Mouse (Mus musculus): ENCODE measurements at regions not wholly inside any gene's neighbourhood (a gene's known extent, or its start where the extent isn't known, plus 50 kb on each side); places are given as distances from the start of the nearest gene placed in this dataset.

GRCm38 (mm10) chr8:64438489-64438888 is 232.4 kb upstream of the Tll1 start:
- H3K9me3 ChIP-seq (replicated peaks; ENCODE audit: control insufficient read depth, low read length): no peaks in the 10 kb centered on the region
- no peaks in the 10 kb centered on the region for H3K4me1 ChIP-seq (ENCODE audit: control insufficient read depth, insufficient read depth, low read length)
- no peak overlapping the region for H3K9ac ChIP-seq (ENCODE audit: low read depth, low read length)
- no peaks in the 10 kb centered on the region for H3K27me3 ChIP-seq (ENCODE audit: control insufficient read depth, insufficient read depth, low read length)
- H3K4me2 ChIP-seq: no peak overlapping the region
- H3K27ac ChIP-seq (ENCODE audit: low read depth, low read length): no peak overlapping the region
- ATAC-seq (replicated peaks; ENCODE audit: insufficient number of reproducible peaks, low FRiP score, low TSS enrichment): no peak
- H3K36me3 ChIP-seq (ENCODE audit: control insufficient read depth, insufficient read depth, low read length): no peaks in the 10 kb centered on the region
- no peak overlapping the region for H3K4me3 ChIP-seq (ENCODE audit: low read depth, low read length)
- 80% methylated on average over 5 of the region's 5 CpGs for WGBS (ENCODE audit: insufficient replicate concordance)

GRCm38 (mm10) chr8:64434648-64435047 is 228.6 kb upstream of the Tll1 start:
- 78% methylated on average over 7 of the region's 7 CpGs for WGBS (ENCODE audit: insufficient replicate concordance)
- Histone ChIP-seq H3K4me1 (ENCODE audit: control insufficient read depth, insufficient read depth, low read length) (no peaks in the 10 kb centered on the region), H3K27ac (ENCODE audit: low read depth, low read length) (no peak overlapping the region)

GRCm38 (mm10) chr8:64422850-64423214 is 216.8 kb upstream of the Tll1 start:
- 56% methylated on average over 4 of the region's 4 CpGs for WGBS (ENCODE audit: insufficient replicate concordance)

More at GRCm38 (mm10) chr8:64434648-64435047, 228.6 kb upstream of the Tll1 start:
- Histone ChIP-seq H3K27me3 (ENCODE audit: control insufficient read depth, insufficient read depth, low read length) (no peaks in the 10 kb centered on the region), H3K4me3 (ENCODE audit: low read depth, low read length) (no peak overlapping the region), H3K9me3 (replicated peaks; ENCODE audit: control insufficient read depth, low read length) (no peaks in the 10 kb centered on the region), H3K4me2 (no peak overlapping the region), H3K9ac (ENCODE audit: low read depth, low read length) (no peak overlapping the region), H3K36me3 (ENCODE audit: control insufficient read depth, insufficient read depth, low read length) (no peaks in the 10 kb centered on the region)
- ATAC-seq (replicated peaks; ENCODE audit: insufficient number of reproducible peaks, low FRiP score, low TSS enrichment): no peak

GRCm38 (mm10) chr8:64422200-64422849 is 216.3 kb upstream of the Tll1 start:
- Histone ChIP-seq H3K4me2 (no peak overlapping the region), H3K36me3 (ENCODE audit: control insufficient read depth, insufficient read depth, low read length) (no peaks in the 10 kb centered on the region), H3K4me1 (ENCODE audit: control insufficient read depth, insufficient read depth, low read length) (no peaks in the 10 kb centered on the region), H3K9ac (ENCODE audit: low read depth, low read length) (no peak overlapping the region), H3K27me3 (ENCODE audit: control insufficient read depth, insufficient read depth, low read length) (no peaks in the 10 kb centered on the region), H3K4me3 (ENCODE audit: low read depth, low read length) (no peak overlapping the region), H3K9me3 (replicated peaks; ENCODE audit: control insufficient read depth, low read length) (no peaks in the 10 kb centered on the region), H3K27ac (ENCODE audit: low read depth, low read length) (no peak overlapping the region)
- 54% methylated on average over 8 of the region's 8 CpGs for WGBS (ENCODE audit: insufficient replicate concordance)
- no peak for ATAC-seq (replicated peaks; ENCODE audit: insufficient number of reproducible peaks, low FRiP score, low TSS enrichment)

More at GRCm38 (mm10) chr8:64422850-64423214, 216.8 kb upstream of the Tll1 start:
- H3K27me3 ChIP-seq (ENCODE audit: control insufficient read depth, insufficient read depth, low read length): no peaks in the 10 kb centered on the region
- ATAC-seq (replicated peaks; ENCODE audit: insufficient number of reproducible peaks, low FRiP score, low TSS enrichment): no peak
- no peak overlapping the region for H3K4me3 ChIP-seq (ENCODE audit: low read depth, low read length)
- no peak overlapping the region for H3K27ac ChIP-seq (ENCODE audit: low read depth, low read length)
- no peak overlapping the region for H3K9ac ChIP-seq (ENCODE audit: low read depth, low read length)
- H3K36me3 ChIP-seq (ENCODE audit: control insufficient read depth, insufficient read depth, low read length): no peaks in the 10 kb centered on the region
- H3K4me2 ChIP-seq: no peak overlapping the region
- H3K9me3 ChIP-seq (replicated peaks; ENCODE audit: control insufficient read depth, low read length): no peaks in the 10 kb centered on the region
- H3K4me1 ChIP-seq (ENCODE audit: control insufficient read depth, insufficient read depth, low read length): no peaks in the 10 kb centered on the region

GRCm38 (mm10) chr8:64421502-64422199 is 215.6 kb upstream of the Tll1 start:
- Histone ChIP-seq H3K9ac (ENCODE audit: low read depth, low read length) (no peak overlapping the region), H3K27me3 (ENCODE audit: control insufficient read depth, insufficient read depth, low read length) (no peaks in the 10 kb centered on the region), H3K36me3 (ENCODE audit: control insufficient read depth, insufficient read depth, low read length) (no peaks in the 10 kb centered on the region), H3K4me1 (ENCODE audit: control insufficient read depth, insufficient read depth, low read length) (no peaks in the 10 kb centered on the region), H3K9me3 (replicated peaks; ENCODE audit: control insufficient read depth, low read length) (no peaks in the 10 kb centered on the region), H3K4me3 (ENCODE audit: low read depth, low read length) (no peak overlapping the region), H3K4me2 (no peak overlapping the region), H3K27ac (ENCODE audit: low read depth, low read length) (no peak overlapping the region)
- ATAC-seq (replicated peaks; ENCODE audit: insufficient number of reproducible peaks, low FRiP score, low TSS enrichment): no peak
- 75% methylated on average over 6 of the region's 6 CpGs for WGBS (ENCODE audit: insufficient replicate concordance)

DNA sequence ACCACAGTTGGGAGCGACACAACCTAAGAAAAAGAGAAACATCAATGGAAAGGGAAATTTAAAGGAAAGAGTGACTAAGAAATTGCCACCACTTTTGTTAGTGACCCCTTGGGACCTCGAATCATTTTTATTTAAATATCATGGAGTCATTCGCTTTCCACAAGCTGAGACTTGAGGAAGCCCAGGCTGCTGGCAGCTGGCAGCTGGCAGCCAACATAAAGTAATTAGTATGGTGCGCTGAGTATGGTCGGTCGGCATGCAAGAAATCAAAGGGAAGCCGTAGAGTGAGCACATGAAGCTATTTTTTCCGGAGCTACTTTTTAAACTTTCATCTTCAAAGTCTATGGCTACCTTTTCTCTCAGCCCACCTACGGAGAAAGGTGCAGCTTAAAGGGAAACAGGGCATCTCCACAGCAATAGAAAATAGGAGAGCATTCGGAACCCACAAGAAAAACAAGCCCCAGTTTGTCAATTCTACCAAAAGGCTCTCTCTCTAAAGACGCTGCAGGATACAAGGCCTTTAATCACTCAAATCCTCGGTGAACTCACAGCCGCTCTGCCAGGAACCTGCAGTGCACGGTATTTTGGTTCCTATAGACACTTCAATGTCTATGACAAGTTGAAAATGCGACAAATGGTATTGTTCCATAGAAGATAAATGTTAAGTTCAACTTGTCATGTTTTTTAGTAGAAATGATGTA is 206.6 kb upstream of the Tll1 start:
- H3K36me3 ChIP-seq (ENCODE audit: control insufficient read depth, insufficient read depth, low read length): no peaks in the 10 kb centered on the region
- no peak overlapping the region for H3K4me2 ChIP-seq
- H3K27me3 ChIP-seq (ENCODE audit: control insufficient read depth, insufficient read depth, low read length): no peaks in the 10 kb centered on the region
- H3K4me1 ChIP-seq (ENCODE audit: control insufficient read depth, insufficient read depth, low read length): no peaks in the 10 kb centered on the region
- no peaks in the 10 kb centered on the region for H3K9me3 ChIP-seq (replicated peaks; ENCODE audit: control insufficient read depth, low read length)
- no peak overlapping the region for H3K9ac ChIP-seq (ENCODE audit: low read depth, low read length)
- H3K4me3 ChIP-seq (ENCODE audit: low read depth, low read length): no peak overlapping the region
- ATAC-seq (replicated peaks; ENCODE audit: insufficient number of reproducible peaks, low FRiP score, low TSS enrichment): no peak
- 68% methylated on average over 15 of the region's 15 CpGs for WGBS (ENCODE audit: insufficient replicate concordance)
- no peak overlapping the region for H3K27ac ChIP-seq (ENCODE audit: low read depth, low read length)

- Histone ChIP-seq H3K9me3 (replicated peaks; ENCODE audit: control insufficient read depth, low read length) (no peaks in the 10 kb centered on the region), H3K27ac (ENCODE audit: low read depth, low read length) (no peak overlapping the region), H3K4me3 (ENCODE audit: low read depth, low read length) (no peak overlapping the region), H3K4me1 (ENCODE audit: control insufficient read depth, insufficient read depth, low read length) (no peaks in the 10 kb centered on the region), H3K4me2 (no peak overlapping the region), H3K27me3 (ENCODE audit: control insufficient read depth, insufficient read depth, low read length) (no peaks in the 10 kb centered on the region), H3K9ac (ENCODE audit: low read depth, low read length) (no peak overlapping the region), H3K36me3 (ENCODE audit: control insufficient read depth, insufficient read depth, low read length) (no peaks in the 10 kb centered on the region)
- 60% methylated on average over 9 of the region's 9 CpGs for WGBS (ENCODE audit: insufficient replicate concordance)
- ATAC-seq (replicated peaks; ENCODE audit: insufficient number of reproducible peaks, low FRiP score, low TSS enrichment): no peak
Measured at GRCm38 (mm10) chr8:64406775-64407490, 200.9 kb upstream of the Tll1 start.

- ATAC-seq (replicated peaks; ENCODE audit: insufficient number of reproducible peaks, low FRiP score, low TSS enrichment): no peak
- Histone ChIP-seq H3K4me3 (ENCODE audit: low read depth, low read length) (no peak overlapping the region), H3K4me2 (no peak overlapping the region), H3K36me3 (ENCODE audit: control insufficient read depth, insufficient read depth, low read length) (no peaks in the 10 kb centered on the region), H3K27ac (ENCODE audit: low read depth, low read length) (no peak overlapping the region), H3K27me3 (ENCODE audit: control insufficient read depth, insufficient read depth, low read length) (no peaks in the 10 kb centered on the region), H3K9me3 (replicated peaks; ENCODE audit: control insufficient read depth, low read length) (no peaks in the 10 kb centered on the region), H3K4me1 (ENCODE audit: control insufficient read depth, insufficient read depth, low read length) (no peaks in the 10 kb centered on the region), H3K9ac (ENCODE audit: low read depth, low read length) (no peak overlapping the region)
- 62% methylated on average over 3 of the region's 3 CpGs for whole genome bisulfite sequencing (ENCODE audit: insufficient replicate concordance)
Measured at GRCm38 (mm10) chr8:64399554-64399953, 193.5 kb upstream of the Tll1 start.
